Mouse (Mus musculus): ENCODE measurements around the gene Tcap.

- TF ChIP-seq POLR2A (IDR thresholded peaks at IDR 0.05; ENCODE audit: borderline replicate concordance, extremely low read depth, low read depth, low read length) (no peak), CTCF (IDR thresholded peaks at IDR 0.05; ENCODE audit: insufficient read depth, low read length) (no peak)
Measured at GRCm38 (mm10) chr11:98426592-98426991, 43.0 kb downstream of the Tcap start.
